Mouse (Mus musculus): ENCODE measurements at regions not wholly inside any gene's neighbourhood (a gene's known extent, or its start where the extent isn't known, plus 50 kb on each side); places are given as distances from the start of the nearest gene placed in this dataset.

GRCm38 (mm10) chr3:140179471-140179870 is 974.0 kb downstream of the Stpg2 start:
- Histone ChIP-seq H3K9ac (ENCODE audit: low read length) (no peak overlapping the region), H3K27me3 (ENCODE audit: control insufficient read depth, insufficient read depth, low read length) (no peaks in the 10 kb centered on the region), H3K4me3 (ENCODE audit: low read depth, low read length) (no peak overlapping the region), H3K9me3 (ENCODE audit: control insufficient read depth, low read length) (no peaks in the 10 kb centered on the region), H3K4me1 (replicated peaks; ENCODE audit: control insufficient read depth, insufficient read depth, low read length) (no peaks in the 10 kb centered on the region), H3K27ac (ENCODE audit: low read depth, low read length) (no peak overlapping the region), H3K36me3 (ENCODE audit: control insufficient read depth, insufficient read depth, low read length) (no peaks in the 10 kb centered on the region), H3K4me2 (ENCODE audit: low read depth, low read length, severe bottlenecking) (no peak overlapping the region)
- DNase-seq (ENCODE audit: low spot score) (no peak), ATAC-seq (replicated peaks; ENCODE audit: low FRiP score) (no peak)
- 92% methylated on average over 2 of the region's 2 CpGs for WGBS

GRCm38 (mm10) chr3:140182690-140183089 is 977.2 kb downstream of the Stpg2 start:
- Histone ChIP-seq H3K27me3 (ENCODE audit: control insufficient read depth, insufficient read depth, low read length) (no peaks in the 10 kb centered on the region), H3K27ac (ENCODE audit: low read depth, low read length) (no peak overlapping the region), H3K9ac (ENCODE audit: low read length) (no peak overlapping the region), H3K9me3 (ENCODE audit: control insufficient read depth, low read length) (no peaks in the 10 kb centered on the region), H3K4me1 (replicated peaks; ENCODE audit: control insufficient read depth, insufficient read depth, low read length) (no peaks in the 10 kb centered on the region), H3K4me2 (ENCODE audit: low read depth, low read length, severe bottlenecking) (no peak overlapping the region), H3K36me3 (ENCODE audit: control insufficient read depth, insufficient read depth, low read length) (no peaks in the 10 kb centered on the region), H3K4me3 (ENCODE audit: low read depth, low read length) (no peak overlapping the region)
- no peak for ATAC-seq (replicated peaks; ENCODE audit: low FRiP score)
- no peak for DNase-seq (ENCODE audit: low spot score)
- 85% methylated on average over 4 of the region's 4 CpGs for WGBS

- Histone ChIP-seq H3K9ac (ENCODE audit: low read length) (no peak overlapping the region), H3K36me3 (ENCODE audit: control insufficient read depth, insufficient read depth, low read length) (no peaks in the 10 kb centered on the region), H3K9me3 (ENCODE audit: control insufficient read depth, low read length) (no peaks in the 10 kb centered on the region), H3K4me1 (replicated peaks; ENCODE audit: control insufficient read depth, insufficient read depth, low read length) (no peaks in the 10 kb centered on the region), H3K27ac (ENCODE audit: low read depth, low read length) (no peak overlapping the region), H3K4me3 (ENCODE audit: low read depth, low read length) (no peak overlapping the region), H3K27me3 (ENCODE audit: control insufficient read depth, insufficient read depth, low read length) (no peaks in the 10 kb centered on the region), H3K4me2 (ENCODE audit: low read depth, low read length, severe bottlenecking) (no peak overlapping the region)
- WGBS, result 31% methylated on average over 4 of the region's 4 CpGs
- ATAC-seq (replicated peaks; ENCODE audit: low FRiP score) (peak; percentile 55), DNase-seq (ENCODE audit: low spot score) (no peak)
Measured at GRCm38 (mm10) chr3:140184899-140185525, 979.5 kb downstream of the Stpg2 start.

- no peak overlapping the region for H3K27ac ChIP-seq (ENCODE audit: low read depth, low read length)
- no peaks in the 10 kb centered on the region for H3K4me1 ChIP-seq (replicated peaks; ENCODE audit: control insufficient read depth, insufficient read depth, low read length)
- H3K27me3 ChIP-seq (ENCODE audit: control insufficient read depth, insufficient read depth, low read length), result no peaks in the 10 kb centered on the region
- no peak overlapping the region for H3K9ac ChIP-seq (ENCODE audit: low read length)
- no peaks in the 10 kb centered on the region for H3K36me3 ChIP-seq (ENCODE audit: control insufficient read depth, insufficient read depth, low read length)
- no peak overlapping the region for H3K4me3 ChIP-seq (ENCODE audit: low read depth, low read length)
- DNase-seq (ENCODE audit: low spot score), result no peak
- H3K4me2 ChIP-seq (ENCODE audit: low read depth, low read length, severe bottlenecking), result no peak overlapping the region
- no peak for ATAC-seq (replicated peaks; ENCODE audit: low FRiP score)
- no peaks in the 10 kb centered on the region for H3K9me3 ChIP-seq (ENCODE audit: control insufficient read depth, low read length)
Measured at GRCm38 (mm10) chr3:140205914-140206313, 1000.4 kb downstream of the Stpg2 start.

- Histone ChIP-seq H3K27ac (ENCODE audit: low read depth, low read length) (no peak overlapping the region), H3K27me3 (ENCODE audit: control insufficient read depth, insufficient read depth, low read length) (no peaks in the 10 kb centered on the region), H3K9me3 (ENCODE audit: control insufficient read depth, low read length) (no peaks in the 10 kb centered on the region), H3K36me3 (ENCODE audit: control insufficient read depth, insufficient read depth, low read length) (no peaks in the 10 kb centered on the region), H3K4me3 (ENCODE audit: low read depth, low read length) (no peak overlapping the region), H3K4me2 (ENCODE audit: low read depth, low read length, severe bottlenecking) (no peak overlapping the region), H3K4me1 (replicated peaks; ENCODE audit: control insufficient read depth, insufficient read depth, low read length) (no peaks in the 10 kb centered on the region), H3K9ac (ENCODE audit: low read length) (no peak overlapping the region)
- no peak for DNase-seq (ENCODE audit: low spot score)
- no peak for ATAC-seq (replicated peaks; ENCODE audit: low FRiP score)
- WGBS, result 84% methylated on average over 3 of the region's 3 CpGs
Measured at GRCm38 (mm10) chr3:140221478-140221877, 990.7 kb downstream of the Pdha2 start.

- Histone ChIP-seq H3K9ac (ENCODE audit: low read length) (no peak overlapping the region), H3K36me3 (ENCODE audit: control insufficient read depth, insufficient read depth, low read length) (no peaks in the 10 kb centered on the region), H3K4me1 (replicated peaks; ENCODE audit: control insufficient read depth, insufficient read depth, low read length) (no peaks in the 10 kb centered on the region), H3K4me2 (ENCODE audit: low read depth, low read length, severe bottlenecking) (no peak overlapping the region), H3K9me3 (ENCODE audit: control insufficient read depth, low read length) (no peaks in the 10 kb centered on the region), H3K4me3 (ENCODE audit: low read depth, low read length) (no peak overlapping the region), H3K27me3 (ENCODE audit: control insufficient read depth, insufficient read depth, low read length) (no peaks in the 10 kb centered on the region), H3K27ac (ENCODE audit: low read depth, low read length) (no peak overlapping the region)
- WGBS, result 81% methylated on average over 2 of the region's 2 CpGs
- DNase-seq (ENCODE audit: low spot score), result no peak
- ATAC-seq (replicated peaks; ENCODE audit: low FRiP score), result no peak
Measured at GRCm38 (mm10) chr3:140230712-140231111, 981.4 kb downstream of the Pdha2 start.

- no peak overlapping the region for H3K27ac ChIP-seq (ENCODE audit: low read depth, low read length)
- no peak overlapping the region for H3K4me3 ChIP-seq (ENCODE audit: low read depth, low read length)
- WGBS, result 88% methylated on average over 4 of the region's 4 CpGs
- no peaks in the 10 kb centered on the region for H3K27me3 ChIP-seq (ENCODE audit: control insufficient read depth, insufficient read depth, low read length)
- no peak for DNase-seq (ENCODE audit: low spot score)
- ATAC-seq (replicated peaks; ENCODE audit: low FRiP score), result no peak
- no peaks in the 10 kb centered on the region for H3K36me3 ChIP-seq (ENCODE audit: control insufficient read depth, insufficient read depth, low read length)
- no peaks in the 10 kb centered on the region for H3K4me1 ChIP-seq (replicated peaks; ENCODE audit: control insufficient read depth, insufficient read depth, low read length)
- no peaks in the 10 kb centered on the region for H3K9me3 ChIP-seq (ENCODE audit: control insufficient read depth, low read length)
- H3K9ac ChIP-seq (ENCODE audit: low read length), result no peak overlapping the region
- no peak overlapping the region for H3K4me2 ChIP-seq (ENCODE audit: low read depth, low read length, severe bottlenecking)
Measured at GRCm38 (mm10) chr3:140233144-140233543, 979.0 kb downstream of the Pdha2 start.

- DNase-seq (ENCODE audit: low spot score) (no peak), ATAC-seq (replicated peaks; ENCODE audit: low FRiP score) (no peak)
- WGBS, result 82% methylated on average over 2 of the region's 2 CpGs
- H3K36me3 ChIP-seq (ENCODE audit: control insufficient read depth, insufficient read depth, low read length), result no peaks in the 10 kb centered on the region
- H3K9ac ChIP-seq (ENCODE audit: low read length), result no peak overlapping the region
- H3K4me3 ChIP-seq (ENCODE audit: low read depth, low read length), result no peak overlapping the region
- no peaks in the 10 kb centered on the region for H3K9me3 ChIP-seq (ENCODE audit: control insufficient read depth, low read length)
- no peaks in the 10 kb centered on the region for H3K27me3 ChIP-seq (ENCODE audit: control insufficient read depth, insufficient read depth, low read length)
- H3K4me2 ChIP-seq (ENCODE audit: low read depth, low read length, severe bottlenecking), result no peak overlapping the region
- no peaks in the 10 kb centered on the region for H3K4me1 ChIP-seq (replicated peaks; ENCODE audit: control insufficient read depth, insufficient read depth, low read length)
- H3K27ac ChIP-seq (ENCODE audit: low read depth, low read length), result no peak overlapping the region
Measured at GRCm38 (mm10) chr3:140233809-140234208, 978.3 kb downstream of the Pdha2 start.

- Histone ChIP-seq H3K27ac (ENCODE audit: low read depth, low read length) (no peak overlapping the region), H3K4me3 (ENCODE audit: low read depth, low read length) (no peak overlapping the region), H3K9me3 (ENCODE audit: control insufficient read depth, low read length) (no peaks in the 10 kb centered on the region), H3K27me3 (ENCODE audit: control insufficient read depth, insufficient read depth, low read length) (no peaks in the 10 kb centered on the region), H3K4me2 (ENCODE audit: low read depth, low read length, severe bottlenecking) (no peak overlapping the region), H3K9ac (ENCODE audit: low read length) (no peak overlapping the region), H3K4me1 (replicated peaks; ENCODE audit: control insufficient read depth, insufficient read depth, low read length) (no peaks in the 10 kb centered on the region), H3K36me3 (ENCODE audit: control insufficient read depth, insufficient read depth, low read length) (no peaks in the 10 kb centered on the region)
- ATAC-seq (replicated peaks; ENCODE audit: low FRiP score), result no peak
- DNase-seq (ENCODE audit: low spot score), result no peak
- WGBS, result 86% methylated on average over 1 of the region's 1 CpGs
Measured at GRCm38 (mm10) chr3:140239276-140239675, 972.9 kb downstream of the Pdha2 start.

All from forebrain, embryonic 11.5 days (tissue).